Mouse (Mus musculus) brain, embryonic 14.5 days (tissue): ENCODE results near the gene Coro6. TPM values are rescaled to one million over a fixed set of nuclear protein-coding genes. Genes with fewer than 3 reads are reported as not detected.

ENCODE experiments used
- DNase-seq: peaks from one replicate; pipeline ENCODE4 v3.0.0-alpha.2; 2011; ENCODE audit warnings: low read depth
- CTCF ChIP-seq: fragments of 200-500 bp; IDR thresholded peaks from 2 replicates; pipeline ENCODE4 v1.5.1; 2012; ENCODE audit warnings: inconsistent platforms, mild to moderate bottlenecking, moderate library complexity, borderline replicate concordance; ENCODE audit not compliant: insufficient read depth, insufficient read length; ENCODE audit errors: extremely low read depth
- POLR2A ChIP-seq: fragments of 200-500 bp; IDR thresholded peaks from 2 replicates; pipeline ENCODE4 v1.6.1; 2012; ENCODE audit warnings: mild to moderate bottlenecking, inconsistent platforms, borderline replicate concordance; ENCODE audit not compliant: poor library complexity, insufficient read depth, insufficient read length, severe bottlenecking; ENCODE audit errors: extremely low read depth
- polyA plus RNA-seq: library from polyadenylated mRNA; depleted of rRNA; stranded (reverse); fragments of >200 nt; gene quantifications from 2 replicates; pipeline ENCODE4 v1.2.3, GENCODE M21; 2012; rRNA removed

Coro6 gene
- polyA plus RNA-seq, 1 experiment = 1.9 TPM

- no peak for TF ChIP-seq POLR2A
- TF ChIP-seq CTCF = no peak
These were observed 56.8 kb downstream of the Coro6 start, which contains the start of gene Gm10392 for GRCm38 (mm10) chr11:77519043-77519442. Gm10392 (minus strand) TSS chr11:77519198.

More at GRCm38 (mm10) chr11:77519043-77519442, 56.8 kb downstream of the Coro6 start, which contains the start of gene Gm10392:
- no peak for DNase-seq

Other genes starting within 250 kb of the Coro6 start
- gene Ssh2, start 246.1 kb upstream of the Coro6 start, polyA plus RNA-seq = 19.5 and 28.5 TPM in 2 replicates
- gene Ankrd13b, start 27.3 kb downstream of the Coro6 start, polyA plus RNA-seq = 280 and 349 TPM in 2 replicates
- 71.0 and 104 TPM in 2 replicates for gene Git1, start 31.2 kb downstream of the Coro6 start, polyA plus RNA-seq
- 0.57 and 0.75 TPM in 2 replicates for gene Abhd15, start 52.7 kb downstream of the Coro6 start, polyA plus RNA-seq
- gene Trp53i13, start 53.6 kb downstream of the Coro6 start, polyA plus RNA-seq = 11.6 and 16.6 TPM in 2 replicates
- not detected in 2 replicates for gene Gm10392, start 56.8 kb downstream of the Coro6 start, polyA plus RNA-seq
- 22.0 and 26.6 TPM in 2 replicates for gene Taok1, start 145.4 kb downstream of the Coro6 start, polyA plus RNA-seq
- 13.1 and 19.2 TPM in 2 replicates for gene Nufip2, start 223.7 kb downstream of the Coro6 start, polyA plus RNA-seq